Mouse (Mus musculus) CH12.LX (cell line): Measurements from ENCODE around the gene Creld2. TPM values are rescaled to one million over a fixed set of nuclear protein-coding genes. Genes with fewer than 3 reads are reported as not detected.

Experiments used
- DNase-seq: peaks from one replicate; pipeline ENCODE4 v3.0.0-alpha.2; 2013; ENCODE audit errors: extremely low read depth
- H3K27ac ChIP-seq: 2 replicates; pipeline ENCODE4 v1.5.1; 2012; ENCODE audit warnings: low read depth, mild to moderate bottlenecking, control low read depth, moderate library complexity; ENCODE audit not compliant: insufficient read depth
- H3K27me3 ChIP-seq: replicated peaks from 2 replicates; pipeline ENCODE3; 2012; ENCODE audit warnings: inconsistent platforms
- H3K36me3 ChIP-seq, 2 experiments: replicated peaks in 1 of 2; 2 replicates each; pipeline versions ENCODE3 to v1.6.1; 2012; ENCODE audit warnings: inconsistent platforms in 1 of 2, low read length in 1 of 2, mild to moderate bottlenecking in 1 of 2, mixed read lengths in 1 of 2, moderate library complexity in 1 of 2; ENCODE audit not compliant: control insufficient read depth in 1 of 2, insufficient read depth in 1 of 2
- H3K4me1 ChIP-seq, 2 experiments: 2 replicates each; pipeline ENCODE4 v1.6.1; 2012; ENCODE audit warnings: inconsistent platforms in 1 of 2, moderate library complexity in 1 of 2; ENCODE audit not compliant: insufficient read depth in 2 of 2, control insufficient read depth in 1 of 2
- H3K4me2 ChIP-seq: 2 replicates; pipeline ENCODE4 v1.6.1; 2012; ENCODE audit warnings: low read depth, mild to moderate bottlenecking, control low read depth; ENCODE audit not compliant: poor library complexity, insufficient read depth, severe bottlenecking
- H3K4me3 ChIP-seq, 3 experiments: fragments of 150-350 bp in 1 of 3; sonication (generic) in 1 of 3; replicated peaks in 1 of 3; 2 replicates each; pipeline versions ENCODE3 to v1.5.1; 2011 to 2012; ENCODE audit warnings: low read depth in 2 of 3, low read length in 2 of 3, mild to moderate bottlenecking in 2 of 3, moderate library complexity in 2 of 3, control low read depth in 1 of 3, improper control_type of control experiment in 1 of 3, inconsistent platforms in 1 of 3, mixed read lengths in 1 of 3; ENCODE audit not compliant: poor library complexity in 1 of 3
- H3K79me2 ChIP-seq: replicated peaks from 2 replicates; pipeline ENCODE4 v1.6.1; 2012; ENCODE audit warnings: mild to moderate bottlenecking, moderate library complexity; ENCODE audit not compliant: control insufficient read depth, poor library complexity, insufficient read depth, severe bottlenecking; ENCODE audit errors: extremely low read depth
- H3K9ac ChIP-seq: 2 replicates; pipeline ENCODE4 v1.6.1; 2012; ENCODE audit warnings: low read depth, mild to moderate bottlenecking, control low read depth, moderate library complexity; ENCODE audit not compliant: insufficient read depth
- H3K9me3 ChIP-seq: replicated peaks from 2 replicates; pipeline ENCODE3; 2012; ENCODE audit warnings: low read length, inconsistent platforms, mixed read lengths
- BHLHE40 ChIP-seq: IDR thresholded peaks from 2 replicates; pipeline ENCODE4 v1.6.1; 2011; ENCODE audit warnings: mild to moderate bottlenecking, low read depth, low read length, improper control_type of control experiment
- CHD2 ChIP-seq: IDR thresholded peaks from 2 replicates; pipeline ENCODE4 v1.6.1; 2011; ENCODE audit warnings: low read length, improper control_type of control experiment
- CTCF ChIP-seq, 2 experiments: IDR thresholded peaks in 1 of 2; conservative IDR thresholded peaks in 1 of 2; 2 replicates each; pipeline ENCODE4 v1.5.1; 2011 to 2012; ENCODE audit warnings: low read depth in 2 of 2, low read length in 2 of 2, improper control_type of control experiment in 1 of 2, inconsistent platforms in 1 of 2, mild to moderate bottlenecking in 1 of 2, moderate library complexity in 1 of 2
- E2F4 ChIP-seq: IDR thresholded peaks from 2 replicates; pipeline ENCODE4 v1.6.1; 2011; ENCODE audit warnings: low read depth, low read length, improper control_type of control experiment; ENCODE audit not compliant: insufficient replicate concordance
- EP300 ChIP-seq: IDR thresholded peaks from 2 replicates; pipeline ENCODE4 v1.6.1; 2011; ENCODE audit warnings: low read length, improper control_type of control experiment
- ETS1 ChIP-seq: conservative IDR thresholded peaks from 2 replicates; pipeline ENCODE4 v1.6.1; 2012; ENCODE audit warnings: low read depth, mild to moderate bottlenecking, inconsistent platforms, low read length, improper control_type of control experiment, moderate library complexity
- HCFC1 ChIP-seq: IDR thresholded peaks from 2 replicates; pipeline ENCODE4 v1.6.1; 2012; ENCODE audit warnings: low read depth, mild to moderate bottlenecking, inconsistent platforms, low read length, improper control_type of control experiment
- IRF4 ChIP-seq: IDR thresholded peaks from 2 replicates; pipeline ENCODE4 v1.6.1; 2014; ENCODE audit warnings: low read depth, mild to moderate bottlenecking, inconsistent platforms, low read length, improper control_type of control experiment
- MAX ChIP-seq: IDR thresholded peaks from 2 replicates; pipeline ENCODE4 v1.6.1; 2011; ENCODE audit warnings: low read length, improper control_type of control experiment
- MAZ ChIP-seq: IDR thresholded peaks from 2 replicates; pipeline ENCODE4 v1.6.1; 2012; ENCODE audit warnings: low read depth, mild to moderate bottlenecking, inconsistent platforms, low read length, improper control_type of control experiment, moderate library complexity
- MXI1 ChIP-seq: IDR thresholded peaks from 2 replicates; pipeline ENCODE4 v1.6.1; 2011; ENCODE audit warnings: mild to moderate bottlenecking, low read depth, low read length, improper control_type of control experiment
- MYC ChIP-seq: IDR thresholded peaks from 2 replicates; pipeline ENCODE4 v1.6.1; 2011; ENCODE audit warnings: low read depth, mild to moderate bottlenecking, improper control_type of control experiment, low read length
- POLR2AphosphoS2 ChIP-seq: IDR thresholded peaks from 2 replicates; pipeline ENCODE4 v1.6.1; 2011; ENCODE audit warnings: low read depth, low read length, improper control_type of control experiment
- SIN3A ChIP-seq: IDR thresholded peaks from 2 replicates; pipeline ENCODE4 v1.6.1; 2012; ENCODE audit warnings: low read length, improper control_type of control experiment, inconsistent platforms
- SMC3 ChIP-seq: IDR thresholded peaks from 2 replicates; pipeline ENCODE4 v1.6.1; 2011; ENCODE audit warnings: low read depth, low read length, improper control_type of control experiment
- TBP ChIP-seq: conservative IDR thresholded peaks from 2 replicates; pipeline ENCODE4 v1.6.1; 2011; ENCODE audit warnings: low read depth, low read length, improper control_type of control experiment
- TCF12 ChIP-seq: IDR thresholded peaks from 2 replicates; pipeline ENCODE4 v1.6.1; 2014; ENCODE audit warnings: low read depth, mild to moderate bottlenecking, inconsistent platforms, low read length, improper control_type of control experiment
- USF1 ChIP-seq: IDR thresholded peaks from 2 replicates; pipeline ENCODE4 v1.6.1; 2014; ENCODE audit warnings: low read depth, mild to moderate bottlenecking, inconsistent platforms, low read length, improper control_type of control experiment
- ZC3H11A ChIP-seq: IDR thresholded peaks from 2 replicates; pipeline ENCODE4 v1.6.1; 2012; ENCODE audit warnings: low read depth, mild to moderate bottlenecking, inconsistent platforms, low read length, improper control_type of control experiment
- ZMIZ1 ChIP-seq: IDR thresholded peaks from 2 replicates; pipeline ENCODE4 v1.6.1; 2012; ENCODE audit warnings: low read depth, mild to moderate bottlenecking, inconsistent platforms, low read length, improper control_type of control experiment
- ZNF384 ChIP-seq: IDR thresholded peaks from 2 replicates; pipeline ENCODE4 v1.6.1; 2012; ENCODE audit warnings: low read depth, low read length, improper control_type of control experiment, inconsistent platforms
- dilution Hi-C: fragments of 300-500 bp; cut with MboI; formaldehyde crosslinking; loops from 2 replicates; pipeline ENCODE4 v1.14.3; 2020; ENCODE audit warnings: low sequenced_read_pairs; ENCODE audit not compliant: extremely low pct_unique_long_range_greater_than_20kb, extremely low pct_ligation_motif_present
- in situ Hi-C: fragments of 300-500 bp; cut with MboI; formaldehyde crosslinking; loops from 3 replicates; pipeline ENCODE4 v1.14.3; 2019; ENCODE audit warnings: low sequenced_read_pairs, low pct_ligation_motif_present, low pct_unique_long_range_greater_than_20kb, mixed read lengths
- polyA plus RNA-seq: library from polyadenylated mRNA; unstranded; fragments of >175 nt; gene quantifications from 2 replicates; pipeline ENCODE4 v1.2.1, GENCODE M21; 2012; ENCODE audit warnings: low read depth; ENCODE audit not compliant: insufficient read length
- total RNA-seq, 2 experiments: library from RNA; depleted of rRNA; stranded (reverse); fragments of 300-350 nt in 1 of 2; fragments of >200 nt in 1 of 2; gene quantifications; 2 replicates each; pipeline ENCODE4 v1.2.3; 2012 to 2014

Creld2 gene
- total and polyA plus RNA-seq, 3 experiments = 63.6 to 93.8 (median 85.0) TPM

- Histone ChIP-seq H3K79me2 (0 out of 2 replicates have a peak, but pooled peaks cover 3% of the 10 kb centered on the region), H3K4me2 (peak overlapping the region; percentile 85), H3K27ac (peak overlapping the region; percentile 13; the same call in 1 of the 2 replicates), H3K9me3 (peaks cover 2% of the 10 kb centered on the region), H3K36me3 (peaks cover 6 to 31% of the 10 kb centered on the region in 2 experiments), H3K27me3 (peaks cover 24% of the 10 kb centered on the region), H3K9ac (peak overlapping the region; percentile 18; the same call in 1 of the 2 replicates), H3K4me3 (peak overlapping the region; percentile 73 to 91 (median 76)), H3K4me1 (peaks cover 12 to 38% of the 10 kb centered on the region in 2 experiments)
- peak; percentile 77 for DNase-seq
- TF ChIP-seq MXI1 (peak; percentile 56), ZNF384 (no peak), EP300 (0 out of 2 replicates have a peak, but pooled peaks have one; percentile 12), CHD2 (0 out of 2 replicates have a peak, but pooled peaks have one; percentile 37), SIN3A (peak; percentile 69; the same call in 1 of the 2 replicates), ZMIZ1 (no peak), BHLHE40 (peak; percentile 87), CTCF (conservative IDR thresholded peaks at IDR 0.05 in 1 of 2, IDR thresholded peaks at IDR 0.05 in 1 of 2; ENCODE audit: low read depth in 2 of 2, low read length in 2 of 2) (no peak), MAX (0 out of 2 replicates have a peak, but pooled peaks have one; percentile 48), SMC3 (no peak), POLR2AphosphoS2 (no peak), MAZ (peak; percentile 88), ETS1 (0 out of 2 replicates have a peak, but pooled peaks have one; percentile 14), IRF4 (peak; percentile 53; the same call in 1 of the 2 replicates), USF1 (peak; percentile 30), MYC (no peak)
- in situ Hi-C loops = no loop called here
- dilution Hi-C loops = no loop called here
These were observed 44.3 kb downstream of the Creld2 start for GRCm38 (mm10) chr15:88863695-88864231.

GRCm38 (mm10) chr15:88864270-88865030 is 45.0 kb downstream of the Creld2 start:
- H3K4me3 ChIP-seq = peak overlapping the region; percentile 73 to 91 (median 76)
- dilution Hi-C loops = no loop called here
- peaks cover 2% of the 10 kb centered on the region for H3K9me3 ChIP-seq
- in situ Hi-C loops = no loop called here
- H3K9ac ChIP-seq = peak overlapping the region; percentile 18; the same call in 1 of the 2 replicates
- peak overlapping the region; percentile 85 for H3K4me2 ChIP-seq
- TF ChIP-seq TBP (no peak), SMC3 (no peak), ZC3H11A (no peak), TCF12 (no peak), HCFC1 (no peak), E2F4 (no peak)
- H3K79me2 ChIP-seq = 0 out of 2 replicates have a peak, but pooled peaks cover 3% of the 10 kb centered on the region
- peaks cover 6 to 31% of the 10 kb centered on the region in 2 experiments for H3K36me3 ChIP-seq
- no peak for DNase-seq
- peaks cover 12 to 38% of the 10 kb centered on the region in 2 experiments for H3K4me1 ChIP-seq
- peak overlapping the region; percentile 13; the same call in 1 of the 2 replicates for H3K27ac ChIP-seq
- H3K27me3 ChIP-seq = peaks cover 19% of the 10 kb centered on the region
